Mouse (Mus musculus) WW6 (cell line): ENCODE measurements at regions not wholly inside any gene's neighbourhood (a gene's known extent, or its start where the extent isn't known, plus 50 kb on each side); places are given as distances from the start of the nearest gene placed in this dataset.
"Not testable (repeated sequence)": the region's sequence is repeated elsewhere in the genome, so short reads cannot be mapped to it uniquely, and the experiment has no call there.

ENCODE experiments used
- DNase-seq: peaks from one replicate; pipeline ENCODE4 v3.0.0-alpha.2; 2013; ENCODE audit warnings: low read depth, low spot score

- no peak for DNase-seq
Measured at GRCm38 (mm10) chr11:94882687-94883383, 53.2 kb upstream of the Col1a1 start.

GRCm38 (mm10) chr11:94881982-94882686 is 53.9 kb upstream of the Col1a1 start:
- DNase-seq = no peak

GRCm38 (mm10) chr11:94880896-94881840 is 54.9 kb upstream of the Col1a1 start:
- no peak for DNase-seq

GRCm38 (mm10) chr11:94876707-94877106 is 59.3 kb upstream of the Col1a1 start:
- DNase-seq = no peak

- no peak for DNase-seq
Measured at GRCm38 (mm10) chr11:94875026-94875425, 61.0 kb upstream of the Col1a1 start.

- no peak for DNase-seq
Measured at GRCm38 (mm10) chr11:94874155-94874561, 61.9 kb upstream of the Col1a1 start.

GRCm38 (mm10) chr11:94873693-94874092 is 62.3 kb upstream of the Col1a1 start:
- DNase-seq = no peak

GRCm38 (mm10) chr11:94872921-94873320 is 63.1 kb upstream of the Col1a1 start:
- DNase-seq = no peak

- DNase-seq = peak; percentile 39
Measured at GRCm38 (mm10) chr11:94870341-94870740, 65.7 kb upstream of the Col1a1 start.

- DNase-seq = not testable (repeated sequence)
Measured at GRCm38 (mm10) chr11:94869866-94870265, 66.2 kb upstream of the Col1a1 start.

GRCm38 (mm10) chr11:94866176-94866967 is 69.7 kb upstream of the Col1a1 start:
- DNase-seq = peak; percentile 61

- DNase-seq = no peak
Measured at GRCm38 (mm10) chr11:94850129-94850528, 67.6 kb upstream of the Tmem92 start.

GRCm38 (mm10) chr11:94839133-94839532 is 56.6 kb upstream of the Tmem92 start:
- no peak for DNase-seq

- peak; percentile 18 for DNase-seq
Measured at GRCm38 (mm10) chr11:94838140-94838539, 55.6 kb upstream of the Tmem92 start.

GRCm38 (mm10) chr11:94836347-94836746 is 53.8 kb upstream of the Tmem92 start:
- DNase-seq = no peak

- peak; percentile 56 for DNase-seq
Measured at GRCm38 (mm10) chr11:94832246-94832985, 49.9 kb upstream of the Tmem92 start.
